Mouse (Mus musculus) brain, embryonic 14.5 days (tissue): ENCODE data around the gene Relt.

ENCODE experiments used
- CTCF ChIP-seq: fragments of 200-500 bp; IDR thresholded peaks from 2 replicates; pipeline ENCODE4 v1.5.1; 2012; ENCODE audit warnings: inconsistent platforms, mild to moderate bottlenecking, moderate library complexity, borderline replicate concordance; ENCODE audit not compliant: insufficient read depth, insufficient read length; ENCODE audit errors: extremely low read depth
- POLR2A ChIP-seq: fragments of 200-500 bp; IDR thresholded peaks from 2 replicates; pipeline ENCODE4 v1.6.1; 2012; ENCODE audit warnings: mild to moderate bottlenecking, inconsistent platforms, borderline replicate concordance; ENCODE audit not compliant: poor library complexity, insufficient read depth, insufficient read length, severe bottlenecking; ENCODE audit errors: extremely low read depth

DNA sequence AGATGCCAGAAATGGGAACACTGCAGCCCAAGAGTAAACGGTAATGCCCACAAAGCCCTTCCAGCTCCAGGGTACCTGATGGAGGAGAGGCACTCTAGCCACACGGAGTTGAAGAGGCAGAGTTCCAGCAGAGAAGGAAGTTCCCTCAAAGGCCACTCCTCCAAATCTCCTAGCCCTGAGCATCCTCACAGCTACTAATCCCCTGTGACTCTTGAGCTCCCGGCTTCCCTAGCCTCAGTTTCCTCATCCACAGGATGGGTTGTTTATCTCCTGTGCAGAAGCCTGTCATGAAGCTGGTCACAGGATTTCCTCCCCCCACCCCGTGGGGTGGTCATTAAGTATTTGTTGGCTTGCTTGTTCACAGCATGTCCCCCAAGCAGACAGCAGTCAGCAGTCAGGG lies 7.9 kb downstream of the Relt start:
- TF ChIP-seq POLR2A: no peak
- TF ChIP-seq CTCF: no peak
